Mouse (Mus musculus) hindbrain, embryonic 11.5 days (tissue): ENCODE results near the gene Kdm1a. TPM values are rescaled to one million over a fixed set of nuclear protein-coding genes. Genes with fewer than 3 reads are reported as not detected.

ENCODE experiments used
- ATAC-seq: fragments of 200-750 bp; cut with Nextera tagmentation; 2 replicates; pipeline ENCODE4 v1.8.0; 2017; ENCODE audit warnings: mild to moderate bottlenecking, moderate TSS enrichment, moderate library complexity; ENCODE audit not compliant: low FRiP score
- DNase-seq: peaks from one replicate; pipeline ENCODE4 v3.0.0-alpha.2; 2015; ENCODE audit warnings: low spot score
- H3K27ac ChIP-seq: fragments of 300-500 bp; sonication (generic); 2 replicates; pipeline ENCODE4 v1.5.1; 2014; ENCODE audit warnings: mild to moderate bottlenecking, low read depth, low read length
- H3K27me3 ChIP-seq: fragments of 300-500 bp; sonication (generic); 2 replicates; pipeline ENCODE4 v1.6.1; 2014; ENCODE audit warnings: mild to moderate bottlenecking, low read length, moderate library complexity, mixed read lengths; ENCODE audit not compliant: control insufficient read depth, insufficient read depth
- H3K36me3 ChIP-seq: fragments of 300-500 bp; sonication (generic); 2 replicates; pipeline ENCODE4 v1.6.1; 2014; ENCODE audit warnings: mild to moderate bottlenecking, low read length, moderate library complexity, mixed read lengths; ENCODE audit not compliant: control insufficient read depth, insufficient read depth
- H3K4me1 ChIP-seq: fragments of 300-500 bp; sonication (generic); replicated peaks from 2 replicates; pipeline ENCODE4 v1.6.1; 2014; ENCODE audit warnings: low read length, mixed read lengths; ENCODE audit not compliant: control insufficient read depth, insufficient read depth
- H3K4me2 ChIP-seq: fragments of 300-500 bp; sonication (generic); replicated peaks from 2 replicates; pipeline ENCODE4 v1.6.1; 2014; ENCODE audit warnings: mild to moderate bottlenecking, low read depth, low read length
- H3K4me3 ChIP-seq: fragments of 300-500 bp; sonication (generic); 2 replicates; pipeline ENCODE4 v1.5.1; 2014; ENCODE audit warnings: low read depth, low read length
- H3K9ac ChIP-seq: fragments of 300-500 bp; sonication (generic); 2 replicates; pipeline ENCODE4 v1.6.1; 2014; ENCODE audit warnings: low read depth, low read length
- H3K9me3 ChIP-seq: fragments of 300-500 bp; sonication (generic); 2 replicates; pipeline ENCODE4 v1.6.1; 2016; ENCODE audit warnings: low read length; ENCODE audit not compliant: control insufficient read depth
- WGBS: fragments of 180-500 bp; shearing (Covaris S2); extraction: QIAGEN DNeasy Blood & Tissue Kit; methylation state at CpG from one replicate; pipeline ENCODE4 v1.1.7; 2014; 5-methylcytosine and 5-hydroxymethylcytosine counted together
- polyA plus RNA-seq: library from polyadenylated mRNA; unstranded; fragments of >200 nt; fragmentation: Nextera tagmentation; extraction: Ambion mirVana; gene quantifications from 2 replicates; pipeline ENCODE4 v1.2.1, GENCODE M21; 2014

The Kdm1a gene
- polyA plus RNA-seq, 1 experiment from 2014 or later, result 91.7 TPM

GRCm38 (mm10) chr4:136505426-136506215, 96.9 kb downstream of the Kdm1a start:
- WGBS, result 50% methylated on average over 2 of the region's 2 CpGs
- H3K27me3 ChIP-seq, result no peaks in the 10 kb centered on the region
- H3K27ac ChIP-seq, result no peak overlapping the region
- H3K36me3 ChIP-seq, result no peaks in the 10 kb centered on the region
- H3K4me1 ChIP-seq, result no peaks in the 10 kb centered on the region
- H3K9ac ChIP-seq, result no peak overlapping the region
- no peak for ATAC-seq
- H3K4me3 ChIP-seq, result no peak overlapping the region
- no peak overlapping the region for H3K4me2 ChIP-seq
- no peaks in the 10 kb centered on the region for H3K9me3 ChIP-seq
- no peak for DNase-seq

Other genes with a start within 250 kb of the Kdm1a start
- 0.28 and 0.52 TPM in 2 replicates for gene Htr1d, start 179.2 kb downstream of the Kdm1a start, polyA plus RNA-seq
- gene 6030445D17Rik, start 140.5 kb downstream of the Kdm1a start, polyA plus RNA-seq, result not detected in 2 replicates
- gene Luzp1, start 133.0 kb downstream of the Kdm1a start, polyA plus RNA-seq, result 96.6 and 130 TPM in 2 replicates
- gene Tex46, start 7.7 kb upstream of the Kdm1a start, polyA plus RNA-seq, result not detected in 2 replicates
- gene Lactbl1, start 19.9 kb upstream of the Kdm1a start, polyA plus RNA-seq, result not detected in 2 replicates
- gene Ephb2, start 233.3 kb upstream of the Kdm1a start, polyA plus RNA-seq, result 18.5 and 20.1 TPM in 2 replicates